Mouse (Mus musculus) kidney, postnatal 25 days (tissue): ENCODE data around the gene Prps1l3.
"Not testable (repeated sequence)": the region's sequence is repeated elsewhere in the genome, so short reads cannot be mapped to it uniquely, and the experiment has no call there.

Experiments used
- DNase-seq, 2 experiments: peaks; one replicate each; pipeline ENCODE4 v3.0.0; 2021; ENCODE audit warnings: mixed read lengths in 2 of 2

The Prps1l3 gene

DNA sequence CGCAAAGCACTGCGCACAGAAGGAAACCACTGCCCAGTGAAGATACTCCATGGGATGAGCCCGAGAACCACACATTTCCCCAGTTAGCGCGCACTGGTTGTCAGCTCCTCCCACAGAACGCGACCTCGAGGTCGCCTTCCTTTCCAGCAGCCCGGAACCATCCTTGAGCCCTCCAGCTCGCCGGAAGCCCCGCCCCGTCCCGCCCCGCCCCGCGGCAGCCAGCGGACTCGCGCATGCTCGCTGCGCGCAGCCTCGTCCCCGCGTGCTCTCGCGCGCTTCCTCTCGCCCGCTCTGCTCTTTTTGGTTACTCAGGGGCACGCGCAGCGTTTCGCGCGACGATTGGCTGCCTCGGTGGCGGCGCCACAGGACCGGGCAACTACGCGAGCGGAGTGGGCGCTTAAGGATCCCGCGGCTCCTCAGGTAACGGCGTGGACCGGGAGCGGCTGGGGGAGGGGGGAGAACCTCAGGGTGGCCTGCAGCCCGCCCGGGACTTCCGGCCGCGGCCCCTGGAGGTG is at the start of gene Prps1l3, which contains the start of gene Mipol1:
Gene Prps1l3, plus strand, starts transcription at position 221 of the 515 bp plus-strand sequence.
Gene Mipol1, plus strand, starts transcription at position 236 of the 515 bp plus-strand sequence.
- peak; percentile 85 to 95 for DNase-seq

DNA sequence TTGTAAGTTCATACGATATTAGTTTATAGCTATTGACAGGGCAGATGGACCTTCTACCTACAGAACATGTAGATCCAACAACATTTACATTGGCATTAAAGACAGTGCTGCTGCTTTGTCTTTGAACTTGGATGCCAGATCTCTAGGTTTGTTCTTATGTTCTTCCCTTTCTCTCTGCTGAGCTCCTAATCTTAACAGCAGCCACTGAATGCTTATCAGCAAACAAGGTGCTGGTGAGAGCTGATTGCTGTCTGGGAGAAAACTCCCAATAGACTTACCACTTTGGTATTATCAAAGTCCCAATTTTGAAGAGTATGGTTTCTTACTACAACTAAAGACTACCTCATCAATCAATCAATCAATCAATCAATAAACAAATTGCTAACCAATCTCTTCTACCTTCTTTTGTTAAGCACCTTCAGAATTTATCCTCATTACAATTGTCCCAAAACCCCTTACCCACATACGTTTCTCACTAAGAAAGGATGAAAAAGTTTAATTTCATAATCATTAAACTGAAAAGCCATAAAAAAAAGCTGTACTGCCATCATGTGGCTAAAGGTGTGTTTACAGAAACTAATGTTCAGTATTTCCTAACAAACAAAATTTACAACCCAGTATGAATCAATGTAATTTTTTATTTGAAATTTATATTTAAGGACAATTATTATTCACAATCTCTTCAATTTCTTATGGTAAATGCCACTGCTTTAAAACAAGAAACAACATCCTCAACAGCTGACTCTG is 45.6 kb upstream of the Prps1l3 start:
- DNase-seq = no peak

DNA sequence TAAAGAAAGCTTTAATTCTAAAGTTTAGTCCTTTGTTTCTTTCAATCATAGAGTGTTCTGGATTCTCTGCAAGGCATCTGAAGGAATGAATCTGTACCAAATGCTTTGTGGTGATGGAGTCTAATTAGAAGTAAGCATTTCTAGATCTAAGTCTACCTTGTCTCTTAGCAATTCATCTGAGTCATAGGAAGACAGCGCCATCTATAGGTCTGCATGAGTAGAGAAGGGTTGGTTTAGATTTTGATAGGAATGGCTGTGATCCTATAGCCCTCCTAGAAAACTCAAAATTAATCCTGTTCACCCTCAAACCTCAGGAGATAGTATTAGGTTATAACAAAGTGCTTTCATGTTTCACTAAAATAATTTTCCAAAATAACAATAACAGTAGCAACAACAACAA is 44.7 kb upstream of the Prps1l3 start:
- DNase-seq = no peak

DNA sequence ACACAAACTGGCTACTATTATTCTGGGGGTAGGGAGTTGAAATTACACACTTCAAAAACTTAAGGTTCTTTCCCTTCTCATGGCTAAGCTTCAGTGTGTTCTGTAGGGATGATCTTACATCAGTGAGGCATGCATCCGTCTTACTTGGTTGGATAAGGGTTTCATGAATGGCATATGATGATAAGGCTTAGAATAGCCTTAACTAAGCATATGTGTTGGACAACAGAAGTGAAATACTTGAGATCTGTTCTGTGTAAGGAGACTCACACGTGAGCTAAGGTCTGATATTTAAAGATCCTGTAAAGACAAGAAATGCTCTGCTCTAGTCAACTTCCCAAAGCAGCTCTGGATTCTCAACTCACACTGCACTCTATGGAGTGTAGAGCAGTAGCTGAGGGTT is 44.1 kb upstream of the Prps1l3 start:
- DNase-seq = no peak

DNA sequence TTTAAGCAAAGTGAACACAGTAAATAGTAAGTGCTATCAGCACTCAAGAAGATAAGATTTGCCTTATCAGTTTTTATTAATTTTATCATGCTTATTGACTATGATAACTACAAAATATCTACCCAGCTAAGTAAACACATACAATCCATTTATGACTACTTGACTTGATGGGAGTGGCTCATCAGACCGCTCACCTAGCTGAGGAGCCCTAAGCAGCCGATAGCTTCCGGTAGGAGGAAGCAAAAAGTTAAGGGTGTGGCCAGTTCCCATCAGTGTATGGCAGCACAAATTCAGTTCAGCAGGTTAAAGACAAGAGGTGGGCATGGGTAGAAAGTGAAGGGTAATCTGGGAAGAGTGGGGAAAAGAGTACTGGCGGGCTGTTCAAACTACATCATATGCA is 43.2 kb upstream of the Prps1l3 start:
- no peak for DNase-seq

DNA sequence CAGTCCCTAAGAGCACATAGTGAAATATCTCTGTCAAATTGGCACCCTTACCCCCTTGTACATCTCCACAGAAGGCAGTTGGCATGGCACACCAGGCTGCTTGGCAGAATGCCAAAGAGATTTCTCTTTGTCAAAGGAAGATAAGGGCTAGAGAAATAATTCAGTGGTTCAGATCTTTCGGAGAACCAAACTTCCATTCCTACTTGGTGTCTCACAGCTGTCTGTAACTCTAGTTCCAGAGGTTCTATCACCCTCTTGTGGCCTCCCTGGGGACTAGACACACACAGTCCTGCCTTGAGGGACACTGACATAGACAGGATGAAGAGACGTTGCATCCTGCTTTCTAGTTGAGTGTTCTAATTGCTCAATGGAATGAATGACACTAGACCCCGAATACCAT is 35.6 kb upstream of the Prps1l3 start:
- peak; percentile 16 to 37 for DNase-seq

DNA sequence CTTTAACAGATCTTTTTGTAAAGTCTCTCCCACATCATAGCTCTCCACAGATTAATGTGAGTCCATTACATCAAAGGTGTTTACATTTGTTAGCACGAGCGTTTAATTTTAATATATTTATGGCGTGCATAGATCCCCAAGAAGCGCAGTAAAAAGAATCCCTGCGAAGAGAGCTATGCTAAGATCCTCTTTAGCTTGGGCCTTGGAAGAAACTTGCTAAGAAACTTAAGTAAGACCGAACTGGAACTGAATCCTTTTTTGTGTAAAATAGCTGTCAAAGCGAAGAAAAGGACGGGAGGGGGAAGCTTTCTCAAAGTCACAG is 34.0 kb upstream of the Prps1l3 start:
- no peak for DNase-seq

DNA sequence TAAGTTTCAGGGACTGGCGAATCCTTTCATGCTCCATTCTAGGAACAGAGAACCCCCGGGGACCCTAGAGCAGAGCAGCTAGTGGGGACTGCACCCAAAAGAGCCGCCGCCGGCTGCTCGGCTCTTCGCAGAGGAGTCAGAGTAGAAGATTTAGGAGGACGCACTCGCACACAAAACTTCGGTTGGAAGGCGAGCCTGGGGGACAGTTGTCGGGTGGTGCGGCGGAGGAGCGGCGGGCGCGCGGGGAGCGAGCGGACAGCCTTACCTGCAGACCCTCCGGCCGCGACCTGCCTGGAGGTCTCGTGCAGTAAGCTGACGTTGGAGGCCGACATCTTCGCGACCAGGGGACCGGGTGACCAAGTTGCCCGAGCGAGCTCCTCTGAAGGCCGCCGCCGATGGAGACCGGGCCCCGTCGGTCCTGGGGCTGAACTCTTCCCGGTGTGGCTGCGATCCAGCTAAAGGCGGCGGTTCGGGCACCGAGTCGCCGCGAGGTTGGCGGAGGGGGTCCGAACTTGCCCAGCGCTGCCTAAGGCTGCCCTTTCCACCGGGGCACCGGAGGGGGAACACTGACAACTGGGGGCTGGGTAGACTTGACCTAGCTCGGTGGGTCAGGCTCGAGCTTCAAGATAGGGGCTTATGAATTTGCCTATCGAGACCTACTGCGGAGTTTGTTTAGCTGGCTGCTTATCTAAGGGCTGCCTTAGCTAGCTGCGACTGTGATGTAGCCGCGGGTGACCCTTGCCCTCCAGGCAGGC is 33.4 kb upstream of the Prps1l3 start:
- DNase-seq = peak; percentile 80 to 87

DNA sequence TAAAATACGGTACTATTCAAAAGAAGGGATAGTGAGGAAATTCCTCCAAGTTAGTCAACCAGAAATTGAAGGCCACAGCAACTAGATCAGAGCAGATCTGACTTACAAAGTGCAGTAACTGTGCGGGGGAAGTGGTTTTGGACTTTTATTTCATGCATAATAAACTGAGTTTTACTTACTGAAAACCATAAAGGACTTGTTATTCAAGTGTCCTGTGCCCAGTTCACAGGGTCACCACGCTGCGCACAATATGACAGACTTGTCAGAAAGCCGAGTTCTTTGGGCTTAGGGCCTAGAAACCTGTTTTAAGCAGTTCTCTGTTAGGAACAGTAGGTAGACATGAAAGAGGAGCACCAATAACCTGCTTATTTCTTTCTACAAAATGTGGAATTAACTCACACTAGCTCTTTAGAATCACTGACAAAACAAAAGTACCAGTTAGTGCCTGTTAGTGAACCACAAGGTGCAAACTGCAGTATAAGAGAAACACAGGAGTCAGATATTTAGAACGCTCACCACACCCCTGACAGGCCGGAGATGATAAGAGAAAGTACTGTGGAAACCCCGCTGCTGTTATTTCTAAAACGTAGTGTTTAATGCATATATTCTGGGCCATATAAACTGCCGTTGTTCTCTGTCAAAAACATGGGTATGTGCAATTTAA is 32.7 kb upstream of the Prps1l3 start, which contains the start of gene Slc25a21:
Gene Slc25a21, minus strand, starts transcription at position 110 of the 664 bp plus-strand sequence.
- no peak for DNase-seq

DNA sequence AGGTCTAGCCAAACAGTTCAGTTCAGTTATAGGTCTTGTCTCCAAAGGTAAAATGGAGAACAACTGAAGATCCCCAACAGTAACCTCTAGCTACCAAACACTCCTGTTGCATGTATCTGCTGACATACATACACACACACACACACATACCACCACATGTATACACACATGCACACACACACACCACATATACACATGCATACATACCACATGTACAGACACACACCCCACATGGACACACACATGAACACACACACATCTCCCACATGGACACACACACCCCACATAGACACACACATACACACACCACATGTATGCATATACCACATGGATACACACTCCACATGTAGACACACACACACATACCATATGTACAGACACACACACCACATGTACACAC is 31.9 kb upstream of the Prps1l3 start:
- DNase-seq = no peak

DNA sequence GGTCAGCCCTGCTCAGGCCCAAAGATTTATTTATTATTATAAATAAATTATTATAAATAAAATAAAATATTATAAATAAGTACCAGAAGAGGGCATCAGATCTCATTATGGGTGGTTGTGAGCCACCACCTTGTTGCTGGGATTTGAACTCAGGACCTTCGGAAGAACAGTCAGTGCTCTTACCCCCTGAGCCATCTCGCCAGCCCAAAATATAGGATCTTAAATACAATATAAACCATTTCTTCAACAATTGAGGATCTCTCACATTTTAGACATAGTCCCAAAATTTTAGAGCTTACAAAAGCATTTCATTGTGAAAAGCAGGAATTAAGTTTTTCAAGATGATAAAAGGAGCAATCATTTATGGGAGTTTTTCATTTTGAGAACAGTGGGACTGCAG is 30.8 kb upstream of the Prps1l3 start:
- no peak for DNase-seq

DNA sequence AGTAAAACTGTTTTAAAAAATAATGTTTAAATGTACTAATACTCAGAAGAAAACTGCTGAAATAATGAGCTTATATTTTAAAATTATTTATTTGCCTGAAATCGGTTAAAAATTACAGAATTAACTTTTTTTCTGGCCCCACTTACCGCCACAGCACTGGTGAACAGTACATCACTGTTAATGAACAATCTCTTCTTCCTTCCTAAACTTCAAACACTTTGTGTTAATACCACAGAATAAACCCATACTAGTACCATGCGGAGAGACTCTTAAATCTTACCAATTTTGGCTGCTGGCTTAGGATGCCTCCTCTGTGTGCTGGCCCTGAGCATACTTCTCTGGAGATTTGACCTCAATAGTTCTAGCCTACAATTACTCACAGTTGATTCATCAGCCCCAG is 28.3 kb upstream of the Prps1l3 start:
- no peak for DNase-seq

DNA sequence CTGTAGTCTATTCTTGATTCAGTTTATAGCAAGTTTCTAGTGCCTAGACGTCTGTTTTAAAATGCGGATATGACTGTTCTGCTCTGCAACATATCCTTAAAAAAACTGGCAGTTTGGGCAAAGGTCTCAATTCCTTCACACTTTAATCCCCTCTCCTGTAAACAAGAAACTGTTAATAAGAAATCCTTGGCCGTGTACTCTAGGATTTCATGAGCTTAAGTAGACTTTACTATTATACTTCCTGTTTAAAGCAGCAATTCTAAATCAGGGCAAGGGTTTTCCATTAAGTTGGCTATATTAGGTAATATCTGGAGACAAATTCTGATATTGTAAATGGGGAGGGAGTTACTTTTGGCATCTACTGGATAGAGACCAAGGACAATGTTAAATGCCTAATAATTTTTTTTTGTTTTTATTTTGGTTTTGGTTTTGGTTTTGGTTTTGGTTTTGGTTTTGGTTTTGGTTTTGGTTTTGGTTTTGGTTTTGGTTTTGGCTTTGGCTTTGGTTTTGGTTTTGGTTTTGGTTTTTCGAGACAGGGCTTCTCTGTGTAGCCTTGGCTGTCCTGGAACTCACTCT is 25.8 kb upstream of the Prps1l3 start:
- DNase-seq = no peak

DNA sequence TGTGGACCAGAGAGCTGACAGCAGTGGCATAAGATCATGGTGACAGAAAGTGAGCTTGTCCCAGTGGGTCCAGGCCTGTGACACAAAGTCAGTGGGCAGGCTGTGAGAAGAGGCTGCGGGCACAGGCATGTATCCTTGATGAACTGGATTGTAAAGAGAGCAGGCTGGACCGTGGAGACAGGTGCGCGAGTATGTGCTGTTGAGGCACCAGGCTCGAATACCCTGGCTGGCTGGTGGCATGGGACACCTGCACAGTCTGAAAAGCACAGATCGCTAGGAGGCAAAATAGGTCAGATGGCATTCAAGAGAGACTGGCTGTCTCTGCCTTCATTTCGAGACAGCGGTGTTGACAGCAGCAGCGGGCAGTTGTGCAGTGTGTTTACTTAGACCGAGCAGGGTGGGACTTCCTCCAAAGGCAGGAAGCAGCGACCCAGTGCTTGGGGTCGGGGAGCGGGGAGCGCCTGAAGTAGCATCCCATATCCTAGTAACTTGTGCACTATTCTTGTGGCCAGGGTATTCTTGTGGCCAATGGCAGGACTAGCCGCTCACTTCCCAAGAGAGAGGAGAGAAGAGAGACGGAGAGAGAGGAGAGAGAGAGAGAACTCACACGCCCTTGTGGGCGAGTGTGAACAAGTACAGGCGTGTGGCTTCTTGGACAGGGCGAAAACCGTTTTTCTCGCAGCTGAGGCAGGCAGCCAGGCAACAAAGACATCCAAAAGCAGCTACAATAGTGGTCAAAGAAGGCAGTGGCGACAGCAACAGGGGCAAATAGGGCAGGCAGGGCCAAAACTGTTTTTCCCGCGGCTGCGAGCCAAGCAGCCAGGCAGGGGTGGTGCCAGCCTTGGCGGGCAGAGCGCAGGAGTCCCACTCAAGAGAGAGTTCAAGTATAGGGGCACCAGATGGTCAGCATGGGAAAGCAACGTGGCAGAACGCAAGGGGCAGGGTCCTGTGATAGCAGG is 18.6 kb upstream of the Prps1l3 start:
- DNase-seq = peak; percentile 57 to 59

DNA sequence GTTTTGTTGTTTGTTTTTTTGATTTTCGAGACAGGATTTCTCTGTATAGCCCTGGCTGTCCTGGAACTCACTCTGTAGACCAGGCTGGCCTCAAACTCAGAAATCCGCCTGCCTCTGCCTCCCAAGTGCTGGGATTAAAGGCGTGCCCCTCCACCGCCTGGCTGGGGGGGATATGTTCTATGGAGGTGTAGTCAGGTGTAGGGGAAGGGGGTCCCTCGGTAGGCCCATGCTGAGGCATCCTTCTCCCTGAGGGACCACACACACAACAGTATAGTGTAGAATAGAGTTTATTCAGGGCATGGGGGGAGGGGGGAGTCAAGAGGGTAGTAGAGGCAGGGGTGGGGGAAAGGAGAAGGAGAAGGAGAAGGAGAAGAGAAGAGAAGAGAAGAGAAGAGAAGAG is 17.7 kb upstream of the Prps1l3 start:
- DNase-seq = not testable (repeated sequence)

DNA sequence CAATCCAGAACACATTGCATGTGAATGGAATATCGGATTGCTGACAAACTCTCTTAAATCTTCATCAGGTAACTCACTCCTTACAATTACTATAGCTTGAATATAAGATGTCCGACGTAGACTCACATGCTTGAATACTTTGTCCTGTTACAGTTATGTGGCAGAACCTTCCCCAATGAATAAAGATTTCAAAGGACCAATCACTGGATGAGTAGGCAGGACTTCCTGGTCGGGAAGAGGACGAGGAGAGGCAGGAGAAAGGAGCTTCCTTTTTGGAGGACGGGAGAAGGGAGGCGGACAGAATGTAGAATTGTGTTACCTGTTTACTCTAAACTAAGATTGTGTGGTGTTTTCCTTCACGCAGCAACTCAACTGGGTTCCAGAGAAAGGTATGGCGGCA is 3.8 kb upstream of the Prps1l3 start:
- DNase-seq = no peak

DNA sequence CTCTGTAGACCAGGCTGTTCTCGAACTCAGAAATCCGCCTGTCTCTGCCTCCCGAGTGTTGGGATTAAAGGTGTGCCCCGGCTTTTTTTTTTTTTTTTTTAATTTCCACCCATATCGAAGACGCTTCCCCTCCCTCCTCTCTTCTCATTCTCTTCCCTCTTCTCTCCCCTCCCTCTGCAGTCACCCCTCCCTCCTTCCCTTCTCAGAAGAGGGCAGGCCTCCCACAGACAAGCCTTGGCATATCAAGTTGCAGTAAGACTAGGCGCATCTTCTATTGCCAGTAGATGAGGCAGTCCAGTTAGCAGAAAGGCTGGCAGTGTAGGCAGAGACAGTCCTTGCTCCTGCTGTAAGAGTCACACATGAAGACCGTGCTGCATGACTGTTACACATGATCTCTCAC is 2.4 kb upstream of the Prps1l3 start:
- DNase-seq = no peak

DNA sequence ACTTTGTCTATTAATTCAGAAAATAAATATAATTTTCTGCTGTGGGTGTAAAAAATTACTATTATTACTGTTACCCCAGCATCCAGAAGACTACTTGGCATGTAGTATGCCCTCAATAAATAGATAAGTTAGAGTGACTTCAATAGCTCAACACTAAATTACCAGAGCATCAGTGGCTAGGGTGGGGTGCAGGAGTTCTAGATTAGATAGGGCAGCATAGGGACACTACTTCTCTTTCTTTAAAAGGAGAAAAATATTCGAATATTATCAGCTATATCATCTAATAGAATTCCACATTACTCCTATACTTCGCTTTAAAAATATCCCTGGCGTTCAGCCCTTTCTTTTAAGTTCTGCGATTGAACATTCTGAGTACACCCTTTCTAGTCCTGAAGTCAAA is 509 bp upstream of the Prps1l3 start:
- no peak for DNase-seq

DNA sequence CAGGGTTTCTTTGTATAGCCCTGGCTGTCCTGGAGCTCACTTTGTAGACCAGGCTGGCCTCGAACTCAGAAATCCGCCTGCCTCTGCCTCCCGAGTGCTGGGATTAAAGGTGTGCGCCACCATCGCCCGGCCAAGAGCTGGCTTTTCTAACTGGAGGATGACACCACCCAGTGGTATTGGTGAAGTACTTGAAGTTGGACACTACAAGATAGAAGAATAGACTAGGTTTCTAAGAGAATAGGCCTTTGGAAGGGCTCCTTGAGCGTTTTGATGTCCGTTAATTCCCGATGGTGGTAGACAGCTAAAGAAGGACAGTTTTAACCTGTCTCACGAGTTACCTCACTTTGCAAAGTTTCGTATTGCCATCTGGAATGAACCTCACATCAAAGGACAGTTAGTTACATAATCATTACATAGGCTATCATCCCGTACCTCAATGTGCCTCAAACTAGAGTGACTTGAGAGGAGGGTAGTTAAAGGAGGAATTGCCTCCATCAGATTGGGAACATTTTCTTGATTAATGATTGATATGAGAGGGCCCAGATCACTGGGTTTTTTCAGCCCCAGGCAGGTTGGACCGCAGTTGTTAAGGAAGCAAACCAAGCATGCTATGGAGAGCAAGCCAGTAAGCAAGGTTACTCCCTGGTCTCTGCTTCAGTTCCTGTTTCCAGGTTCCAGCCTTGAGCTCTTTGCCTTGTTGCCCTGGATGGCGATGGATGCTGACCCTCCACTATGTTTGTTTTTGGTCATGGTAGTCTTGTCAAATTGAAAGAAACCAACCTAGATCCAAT is 1.1 kb downstream of the Prps1l3 start:
- peak; percentile 54 to 76 for DNase-seq

DNA sequence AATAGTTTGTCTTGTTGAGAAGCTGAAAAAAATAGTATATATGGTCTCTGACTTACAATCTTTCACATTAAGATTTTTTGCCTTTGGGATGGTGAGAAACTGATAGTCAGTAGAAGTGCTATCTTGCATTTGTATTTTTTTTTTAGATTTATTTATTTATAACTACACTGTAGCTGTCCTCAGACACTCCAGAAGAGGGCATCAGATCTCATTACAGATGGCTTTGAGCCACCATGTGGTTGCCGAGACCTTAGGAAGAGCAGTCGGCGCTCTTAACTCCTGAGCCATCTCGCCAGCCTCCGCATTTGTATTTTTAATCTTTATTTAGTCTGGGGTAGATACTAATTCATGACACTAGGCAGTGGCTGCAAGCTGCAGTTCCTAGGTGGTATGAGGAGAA is 3.2 kb downstream of the Prps1l3 start:
- DNase-seq = no peak
